Mouse (Mus musculus) bone marrow macrophage, adult 2 months (primary cell): ENCODE data around the gene Iqcf3.

Source experiments
- CTCF ChIP-seq: IDR thresholded peaks from 2 replicates; pipeline ENCODE4 v1.5.1; 2012; ENCODE audit warnings: low read depth, mild to moderate bottlenecking, low read length, moderate library complexity
- POLR2A ChIP-seq: IDR thresholded peaks from 2 replicates; pipeline ENCODE4 v1.6.1; 2012; ENCODE audit warnings: mild to moderate bottlenecking, low read depth, low read length, borderline replicate concordance

- TF ChIP-seq CTCF, result peak; percentile 37; the same call in 1 of the 2 replicates
- no peak for TF ChIP-seq POLR2A
Observed at GRCm38 (mm10) chr9:106474456-106474855, 87.0 kb downstream of the Iqcf3 start.
